Mouse (Mus musculus) small intestine, adult 2 months (tissue): Measurements from ENCODE around the gene Rfc2.

Source experiments
- CTCF ChIP-seq: fragments of 200-500 bp; IDR thresholded peaks from 2 replicates; pipeline ENCODE4 v1.5.1; 2012; ENCODE audit warnings: low read depth, mild to moderate bottlenecking, control low read depth, inconsistent platforms, low read length, moderate library complexity, mixed read lengths; ENCODE audit not compliant: insufficient replicate concordance, insufficient read length; ENCODE audit errors: extremely low read depth
- POLR2A ChIP-seq: fragments of 200-500 bp; IDR thresholded peaks from 2 replicates; pipeline ENCODE4 v1.6.1; 2012; ENCODE audit warnings: low read depth, mild to moderate bottlenecking, control low read depth, inconsistent platforms, low read length, moderate library complexity

DNA sequence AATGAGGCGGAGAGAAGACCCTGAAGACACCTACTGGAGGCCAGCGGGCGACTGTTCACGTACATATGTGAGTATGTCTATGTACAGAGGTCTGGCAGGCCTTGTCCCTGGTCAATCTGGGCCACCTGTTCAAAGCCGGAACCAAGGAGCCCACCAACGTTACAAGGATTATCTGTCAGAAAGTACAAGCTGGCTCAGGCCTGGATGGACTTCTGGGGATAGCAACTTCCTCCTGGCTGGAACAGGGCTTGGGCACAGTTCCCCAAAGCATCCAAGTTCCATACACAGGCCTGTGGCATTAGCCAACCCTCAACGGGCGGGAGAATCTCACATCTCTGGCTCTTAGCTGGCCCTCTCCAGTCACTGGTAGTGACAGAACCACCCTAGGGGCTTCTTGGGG lies 33.1 kb downstream of the Rfc2 start:
- no peak for TF ChIP-seq CTCF
- no peak for TF ChIP-seq POLR2A
